Mouse (Mus musculus): ENCODE results near the gene Adam34.
"Not testable (repeated sequence)": the region's sequence is repeated elsewhere in the genome, so short reads cannot be mapped to it uniquely, and the experiment has no call there.

Gene Adam34

GRCm38 (mm10) chr8:43709949-43710348 is at the start of gene Adam34:
Gene Adam34, minus strand, starts transcription at chr8:43710049.
- in situ Hi-C loops (cut with MboI; ENCODE audit: low sequenced_read_pairs) = no loop called here

GRCm38 (mm10) chr8:43627176-43627575 is 82.7 kb downstream of the Adam34 start, which contains the start of gene Gm5346:
Gene Gm5346, minus strand, starts transcription at chr8:43627276.
- in situ Hi-C loops (cut with MboI; ENCODE audit: low sequenced_read_pairs) = no loop called here

GRCm38 (mm10) chr8:43616046-43616445 is 93.8 kb downstream of the Adam34 start:
- in situ Hi-C loops (cut with MboI; ENCODE audit: low sequenced_read_pairs) = no loop called here

GRCm38 (mm10) chr8:43603657-43604056 is 106.2 kb downstream of the Adam34 start:
- in situ Hi-C loops (cut with MboI; ENCODE audit: low sequenced_read_pairs) = not testable (repeated sequence)

GRCm38 (mm10) chr8:43603166-43603565 is 106.7 kb downstream of the Adam34 start:
- in situ Hi-C loops (cut with MboI; ENCODE audit: low sequenced_read_pairs) = not testable (repeated sequence)
